Mouse (Mus musculus) liver, adult 2 months (tissue): ENCODE measurements around the gene Atxn1.

Source experiments
- CTCF ChIP-seq: fragments of 200-500 bp; IDR thresholded peaks from 2 replicates; pipeline ENCODE4 v1.5.1; 2011; ENCODE audit warnings: low read depth, low read length, control low read depth
- POLR2A ChIP-seq: fragments of 200-500 bp; IDR thresholded peaks from 2 replicates; pipeline ENCODE4 v1.6.1; 2011; ENCODE audit warnings: low read length, control low read depth; ENCODE audit not compliant: insufficient read depth; ENCODE audit errors: extremely low read depth

GRCm38 (mm10) chr13:45571795-45572262 is 393.0 kb downstream of the Atxn1 start:
- TF ChIP-seq CTCF (peak; percentile 94), POLR2A (no peak)
